Mouse (Mus musculus) small intestine, adult 2 months (tissue): ENCODE data around the gene Hsf4.

ENCODE experiments used
- CTCF ChIP-seq: fragments of 200-500 bp; IDR thresholded peaks from 2 replicates; pipeline ENCODE4 v1.5.1; 2012; ENCODE audit warnings: low read depth, mild to moderate bottlenecking, control low read depth, inconsistent platforms, low read length, moderate library complexity, mixed read lengths; ENCODE audit not compliant: insufficient replicate concordance, insufficient read length; ENCODE audit errors: extremely low read depth
- POLR2A ChIP-seq: fragments of 200-500 bp; IDR thresholded peaks from 2 replicates; pipeline ENCODE4 v1.6.1; 2012; ENCODE audit warnings: low read depth, mild to moderate bottlenecking, control low read depth, inconsistent platforms, low read length, moderate library complexity

DNA sequence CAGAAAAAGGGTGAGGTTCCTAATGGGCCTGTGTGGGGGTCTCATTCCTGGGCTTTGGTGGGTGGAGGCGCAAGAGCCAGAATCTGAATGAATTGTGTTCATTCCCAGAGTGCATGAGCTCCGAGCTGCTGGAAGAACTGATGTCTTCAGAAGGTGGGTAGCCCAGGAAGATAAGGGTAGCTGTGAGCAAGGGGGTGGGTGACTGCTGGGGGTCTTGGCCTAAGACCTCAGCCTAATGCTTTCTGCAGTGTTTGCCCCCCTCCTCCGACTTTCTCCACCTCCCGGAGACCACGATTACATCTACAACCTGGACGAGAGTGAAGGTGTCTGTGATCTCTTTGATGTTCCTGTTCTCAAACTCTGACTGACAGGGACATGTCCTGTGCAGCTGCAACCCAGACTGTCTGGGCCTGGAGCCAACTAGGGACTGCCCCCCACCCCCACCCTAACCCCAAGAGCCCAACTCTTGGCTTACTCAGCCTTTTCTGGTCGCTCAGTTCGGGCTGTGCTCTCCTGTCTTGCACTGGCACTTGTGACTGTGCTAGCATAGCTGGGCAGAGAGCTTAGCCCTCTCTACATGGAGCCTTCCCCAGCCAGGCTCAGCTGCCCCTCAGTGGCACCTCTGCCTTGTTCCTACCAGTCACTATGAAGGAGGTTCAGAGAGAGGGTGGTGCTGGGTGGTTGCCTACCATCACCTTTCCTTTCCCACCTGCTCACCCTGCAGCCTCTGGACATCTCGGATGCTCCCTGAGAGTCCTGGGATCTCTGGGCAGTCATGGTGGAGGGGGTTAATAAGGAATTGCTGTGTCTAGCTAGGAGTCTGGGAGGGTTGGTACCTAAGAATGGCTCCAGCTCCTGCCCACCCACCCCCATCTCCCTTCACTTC is 35.0 kb downstream of the Hsf4 start:
- no peak for TF ChIP-seq CTCF
- no peak for TF ChIP-seq POLR2A
